Mouse (Mus musculus): ENCODE results near the gene Mylpf.

DNA sequence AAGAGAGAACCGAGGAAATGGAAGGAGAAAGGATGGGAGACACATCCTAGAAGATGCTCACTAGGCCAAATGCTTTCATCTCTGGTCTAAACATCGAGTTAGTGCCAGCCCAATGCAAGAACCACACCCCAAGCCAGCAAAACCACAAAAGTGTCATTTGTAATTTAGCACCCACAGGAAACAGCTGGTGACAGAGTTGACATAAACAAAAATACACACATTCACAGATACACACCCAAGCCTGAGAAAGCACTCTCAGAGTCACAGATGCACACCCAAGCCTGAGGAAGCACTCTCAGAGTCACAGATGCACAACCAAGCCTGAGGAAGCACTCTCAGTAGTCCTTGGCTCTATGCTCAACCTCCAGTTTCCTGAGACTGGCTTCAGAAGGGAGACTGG, 27.9 kb upstream of the Mylpf start:
- TF ChIP-seq USF1 (IDR thresholded peaks at IDR 0.05; ENCODE audit: low read depth) (no peak), MAX (IDR thresholded peaks at IDR 0.05) (no peak), CTCF (IDR thresholded peaks at IDR 0.05; ENCODE audit: control insufficient read depth, insufficient read depth, insufficient read length) (no peak), MYOG (IDR thresholded peaks at IDR 0.05; ENCODE audit: control insufficient read depth, extremely low read depth, insufficient read length) (no peak), MYOD1 (IDR thresholded peaks at IDR 0.05; ENCODE audit: control insufficient read depth, insufficient read length, low read depth) (no peak)

Measured in C2C12 (cell line).